Mouse (Mus musculus): ENCODE data around the gene Numa1.

GRCm38 (mm10) chr7:101994241-101994640, 60.3 kb downstream of the Numa1 start:
- TF ChIP-seq CTCF (IDR thresholded peaks at IDR 0.05; ENCODE audit: low read depth), result no peak
- no peak for TF ChIP-seq EP300 (optimal IDR thresholded peaks at IDR 0.05)

Data from stomach, postnatal 0 days (tissue).